13 mouse cellular contexts compared by ENCODE assay signal in genomic region chr5:76847106-76847505, GRCm38 (mm10).
"Had no signal": no experiment of that assay in that cellular context is flagged by ENCODE, and none has a peak within 500 bp of the region (broad histone marks: within the 10 kb centered on the region; RNA-seq: fewer than 3 reads in every experiment).

No protein-coding gene starts in this region.

- DNase-seq: lung, adult 18-20 months; lung, embryonic 14.5 days; lung, postnatal 10 days; lung, postnatal 4 days; midbrain, embryonic 14.5 days; retina, postnatal 1 day; right cerebral cortex, adult 18-20 months; right cerebral cortex, postnatal 25 days; right cerebral cortex, postnatal 4 days; spleen, adult 18-20 months; thymus, adult 18-20 months; thymus, postnatal 14 days; thymus, postnatal 36 days had no signal
